Mouse (Mus musculus) frontal cortex, postnatal 25 days (tissue): Measurements from ENCODE around the gene Spata32.
A peak's percentile ranks its signal among the peaks of the same experiment; 100 is the strongest.

Experiments
- DNase-seq, 2 experiments: peaks; one replicate each; pipeline ENCODE4 v3.0.0; 2022; ENCODE audit warnings: low spot score in 2 of 2

Spata32 gene

DNA sequence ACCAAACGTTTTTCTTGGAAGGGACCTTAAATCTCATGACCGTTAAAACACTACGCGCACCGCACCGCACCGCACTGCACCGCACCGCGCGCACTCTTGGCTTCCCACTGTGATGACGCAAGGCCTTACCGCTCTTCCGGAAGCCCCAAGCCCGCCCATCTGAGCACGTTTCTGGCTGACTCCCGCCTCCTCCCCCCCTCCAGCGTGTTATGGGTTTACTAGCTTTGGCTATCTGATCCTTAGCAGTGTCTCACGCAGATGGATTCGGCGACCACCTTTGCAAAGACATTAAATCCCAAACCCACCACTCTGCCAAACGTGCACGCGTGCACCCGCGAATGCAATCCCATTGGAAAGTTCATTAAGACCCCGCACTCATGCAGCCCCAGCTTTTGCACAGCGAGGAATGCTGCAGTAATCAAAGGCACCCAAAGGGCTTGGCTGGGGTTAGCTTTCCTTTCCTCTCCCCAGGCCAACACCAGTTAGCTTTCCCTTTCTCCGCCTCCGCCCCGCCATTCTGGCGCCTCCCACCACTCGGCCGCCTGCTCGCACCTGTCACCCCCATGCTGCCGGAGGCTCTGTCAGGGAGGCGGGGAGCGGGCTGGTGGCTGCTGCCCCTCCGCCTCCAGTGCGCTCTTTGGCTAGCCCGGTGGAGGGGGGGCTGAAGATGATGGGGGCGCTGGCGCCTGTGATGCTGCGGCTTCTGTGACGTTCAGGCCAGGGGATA, at the start of gene Spata32:
Gene Spata32 (minus strand): TSS at position 643 of the 727 bp plus-strand sequence.
- peak in 1 of 2 experiments; percentile 35 for DNase-seq

DNA sequence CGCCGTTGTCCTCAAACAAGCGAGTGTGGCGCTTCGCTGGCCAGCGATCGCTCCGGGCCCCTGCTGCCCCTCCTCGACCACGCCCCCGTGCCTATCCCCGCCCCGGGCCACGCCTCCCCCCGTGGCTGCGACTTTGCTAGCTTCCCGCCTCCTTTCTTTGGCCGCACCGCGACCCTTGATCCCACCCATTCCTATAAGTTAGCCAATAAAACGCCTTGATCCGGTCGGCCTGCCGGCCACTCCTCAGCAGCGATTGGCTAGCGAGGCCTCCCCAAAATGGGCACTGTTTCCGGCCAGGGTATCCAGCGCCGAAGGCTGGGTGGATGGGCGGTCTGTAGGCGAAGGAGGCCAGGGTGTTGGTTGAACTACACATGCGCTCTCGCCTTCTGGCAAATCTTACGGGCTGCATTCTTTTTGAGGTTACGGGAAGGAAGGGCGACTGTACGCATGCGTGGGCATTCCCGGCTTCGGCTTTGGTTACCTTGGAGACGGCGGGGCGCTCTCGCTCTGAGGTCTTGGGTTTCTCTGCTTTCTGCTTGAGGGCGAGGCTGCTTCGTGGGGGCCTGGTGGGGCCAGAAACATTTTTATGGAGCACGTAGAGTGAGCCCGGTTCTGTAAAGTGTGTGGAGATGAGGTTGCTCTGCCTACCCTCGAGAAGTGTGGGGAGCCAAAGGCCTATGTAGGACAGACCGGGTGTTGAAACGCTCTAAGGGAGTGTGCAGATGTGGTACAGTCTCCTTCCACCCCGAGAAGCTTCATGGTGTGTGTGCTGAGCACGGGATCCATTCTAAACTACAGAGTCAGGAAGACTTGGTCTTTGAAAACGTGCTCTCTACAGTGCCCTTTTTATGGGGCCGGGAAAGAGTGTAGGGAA, 49.4 kb upstream of the Spata32 start, which contains the start of gene Map3k14:
Gene Map3k14 (minus strand): TSS at position 127 of the 874 bp plus-strand sequence.
- peak; percentile 95 to 98 for DNase-seq

DNA sequence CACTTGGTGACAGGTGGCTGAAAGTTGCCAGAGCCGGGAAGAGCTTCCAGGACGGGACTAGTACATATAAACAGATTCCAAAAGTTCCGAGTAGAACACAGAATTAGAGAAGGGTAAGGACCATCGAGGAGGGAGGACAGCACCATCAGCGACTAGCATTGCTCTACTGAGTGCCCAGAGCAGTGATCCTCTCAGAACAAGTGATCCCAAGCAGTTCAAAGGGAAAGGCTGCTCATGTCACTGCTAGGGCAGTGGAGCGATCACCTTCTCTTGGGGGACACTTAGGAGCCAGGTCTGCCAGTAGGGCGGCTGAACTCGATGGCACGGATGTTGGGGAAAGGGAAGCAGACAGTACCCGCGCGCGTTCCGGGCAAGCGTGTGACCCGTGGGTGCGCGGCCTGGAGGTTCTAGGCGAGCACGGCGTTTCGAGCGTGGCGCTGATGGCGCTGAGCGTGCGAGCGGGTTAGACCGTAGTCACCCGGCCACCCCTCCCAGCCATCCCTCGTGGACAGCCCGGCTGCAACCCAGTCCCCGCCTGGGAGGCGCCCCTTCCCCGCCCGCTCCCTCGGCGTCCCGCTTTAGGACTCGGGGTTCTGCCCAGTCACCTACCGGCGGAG, 48.6 kb upstream of the Spata32 start:
- peak in 1 of 2 experiments; percentile 35 for DNase-seq

DNA sequence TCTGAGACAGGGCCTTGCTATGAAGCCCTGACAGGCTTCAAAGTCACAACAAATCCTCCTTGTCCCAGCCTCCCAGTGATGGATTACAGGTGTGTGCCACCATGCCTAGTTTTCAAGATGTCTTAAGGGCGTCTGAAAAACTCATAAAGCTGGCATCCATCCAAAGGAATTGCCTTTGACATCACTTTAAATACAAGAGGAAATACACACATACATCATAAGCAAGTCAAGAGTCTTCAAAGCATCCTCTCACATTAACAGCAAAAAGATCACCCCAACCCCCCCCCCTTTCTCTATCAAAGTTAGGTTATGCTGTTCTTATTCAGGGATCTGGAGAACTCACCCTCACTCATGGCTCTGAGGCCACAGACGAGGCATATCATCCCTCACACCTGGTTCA, 47.6 kb upstream of the Spata32 start:
- no peak for DNase-seq

DNA sequence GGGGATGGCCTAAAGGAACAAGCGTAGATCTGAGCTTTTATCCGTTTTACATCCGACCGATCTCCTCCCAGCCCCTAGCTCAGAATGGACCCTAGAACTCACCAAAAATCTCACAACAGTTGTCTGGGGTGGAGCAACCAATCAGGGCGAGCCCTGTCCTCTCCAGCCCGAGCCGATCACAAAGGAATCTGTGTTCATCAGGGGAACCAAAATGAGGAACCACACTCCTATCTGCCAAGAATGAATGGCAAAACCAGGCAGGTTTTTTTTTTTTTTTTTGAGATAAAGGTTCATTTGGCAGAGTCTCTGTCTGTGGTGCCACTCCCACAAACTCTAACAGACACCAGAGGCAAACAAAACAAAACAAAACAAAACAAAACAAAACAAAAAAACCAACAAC, 47.0 kb upstream of the Spata32 start:
- no peak for DNase-seq

DNA sequence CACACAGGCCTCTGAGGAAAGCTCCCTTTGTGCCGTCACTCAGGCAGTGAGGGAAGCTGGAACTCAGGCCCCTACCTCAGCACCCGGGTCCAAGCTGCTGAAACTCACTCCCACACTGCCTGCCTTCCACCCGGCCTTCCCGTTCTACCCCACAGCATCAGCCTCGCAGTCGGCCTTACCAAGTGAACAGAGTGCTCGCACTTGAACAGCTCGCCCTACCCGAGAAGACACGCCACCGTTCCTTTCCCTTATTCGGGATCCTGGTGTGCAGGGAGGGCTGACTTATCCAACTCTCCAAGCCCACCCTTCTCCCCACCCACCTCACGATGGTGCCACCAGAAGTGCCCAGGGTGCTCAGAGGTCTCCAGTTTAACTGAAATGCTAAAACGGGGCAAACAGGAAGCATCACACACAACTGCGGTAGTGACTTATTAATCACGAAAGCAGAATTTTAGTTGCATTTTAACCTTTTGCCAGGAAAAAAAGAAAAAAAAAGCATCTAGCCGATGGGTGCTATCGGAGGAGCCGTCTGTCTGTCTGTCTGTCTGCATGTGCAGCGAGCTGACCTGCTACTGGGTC, 46.3 kb upstream of the Spata32 start:
- DNase-seq: no peak

DNA sequence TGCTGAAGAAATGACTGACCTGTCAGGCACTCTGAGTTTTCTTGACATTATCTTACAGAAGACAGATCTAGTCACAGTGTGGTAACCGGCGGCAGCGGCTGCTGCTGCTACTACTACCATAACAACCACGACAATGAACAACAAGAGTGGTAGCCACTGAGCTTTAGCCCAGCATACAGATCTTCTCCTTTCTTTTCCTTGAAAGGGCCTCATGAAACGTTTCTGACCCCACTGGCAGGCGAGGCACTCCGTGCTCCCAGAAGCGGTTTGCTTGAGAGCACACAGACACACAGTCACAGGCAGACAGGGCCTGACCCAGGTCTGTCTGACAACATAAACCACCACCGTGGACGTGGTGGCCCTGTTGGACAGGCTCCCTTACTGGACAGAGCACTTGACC, 45.3 kb upstream of the Spata32 start:
- no peak for DNase-seq

DNA sequence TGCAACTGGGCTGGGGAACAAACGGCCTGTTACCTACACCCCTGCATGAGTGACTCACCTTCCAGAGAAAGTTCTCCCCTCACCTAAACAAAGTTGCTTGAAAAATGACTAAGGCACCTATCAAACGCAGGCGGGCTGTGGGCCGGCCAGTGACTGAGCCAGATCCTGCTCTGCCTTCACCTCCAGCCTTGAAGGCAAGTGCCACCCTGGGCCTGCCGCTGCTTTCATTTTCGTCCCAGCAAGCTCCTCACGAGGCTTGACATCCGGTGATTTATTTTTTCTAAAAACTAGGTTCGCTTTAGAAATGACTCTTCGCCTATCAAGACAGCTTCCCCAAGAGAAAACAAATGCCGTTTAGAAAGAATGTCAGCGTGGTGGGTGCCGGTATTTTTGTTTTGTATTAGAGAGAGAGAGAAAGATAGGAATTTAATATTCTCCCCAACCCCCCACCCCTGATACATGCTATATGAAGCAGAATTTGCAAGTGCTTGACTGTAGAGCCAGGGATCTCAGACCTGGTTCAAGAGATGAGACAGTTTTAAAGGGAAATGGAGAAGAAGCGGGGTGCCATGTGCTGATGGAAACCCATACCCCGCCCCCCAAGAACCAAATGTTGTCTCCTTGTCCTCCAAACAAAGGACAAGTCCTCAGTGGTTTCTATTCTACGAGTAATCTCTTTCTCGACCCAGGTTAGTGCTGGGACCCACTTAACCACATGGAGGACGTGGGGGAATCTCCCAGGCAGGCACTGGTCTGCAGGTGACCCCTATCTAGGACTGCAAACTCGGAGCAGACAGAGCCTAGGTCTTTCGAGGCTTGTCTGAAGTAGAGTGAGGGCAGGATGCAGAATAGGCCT, 44.4 kb upstream of the Spata32 start:
- no peak for DNase-seq

DNA sequence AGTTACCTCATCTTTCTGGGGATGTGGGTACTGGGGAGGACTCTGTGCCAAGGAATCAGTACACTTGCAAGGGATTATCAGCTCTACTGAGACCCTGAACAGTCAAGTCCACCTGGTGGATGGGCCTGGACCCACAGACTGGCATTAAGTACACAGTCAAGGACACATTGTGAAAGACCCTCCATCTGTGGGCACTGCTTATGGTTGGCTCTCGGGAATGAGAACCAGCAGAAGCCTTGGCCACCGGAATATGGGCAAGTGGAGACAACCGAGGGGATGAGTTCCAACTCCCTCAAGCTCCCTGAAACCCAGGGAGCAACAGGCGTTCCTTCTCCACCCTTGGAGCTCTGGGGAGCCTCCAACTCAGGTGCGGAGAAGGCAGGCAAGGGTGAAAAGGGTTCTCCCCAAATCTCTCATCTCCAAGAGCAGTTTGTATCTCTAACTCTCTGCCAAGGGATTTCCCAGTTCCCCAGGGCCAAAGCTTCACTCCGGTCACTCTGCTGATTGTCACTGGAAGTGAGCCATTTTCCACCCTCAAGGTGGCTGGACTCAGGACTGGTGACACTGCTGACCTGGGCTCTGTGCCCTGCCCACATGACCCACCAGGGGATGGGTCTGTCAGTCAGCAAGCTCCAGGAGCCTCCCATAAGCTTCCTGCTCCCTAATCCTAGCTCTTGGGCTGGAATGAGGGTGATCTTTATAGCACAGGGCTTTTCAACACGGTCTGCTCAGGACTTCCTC, 43.6 kb upstream of the Spata32 start:
- no peak for DNase-seq

DNA sequence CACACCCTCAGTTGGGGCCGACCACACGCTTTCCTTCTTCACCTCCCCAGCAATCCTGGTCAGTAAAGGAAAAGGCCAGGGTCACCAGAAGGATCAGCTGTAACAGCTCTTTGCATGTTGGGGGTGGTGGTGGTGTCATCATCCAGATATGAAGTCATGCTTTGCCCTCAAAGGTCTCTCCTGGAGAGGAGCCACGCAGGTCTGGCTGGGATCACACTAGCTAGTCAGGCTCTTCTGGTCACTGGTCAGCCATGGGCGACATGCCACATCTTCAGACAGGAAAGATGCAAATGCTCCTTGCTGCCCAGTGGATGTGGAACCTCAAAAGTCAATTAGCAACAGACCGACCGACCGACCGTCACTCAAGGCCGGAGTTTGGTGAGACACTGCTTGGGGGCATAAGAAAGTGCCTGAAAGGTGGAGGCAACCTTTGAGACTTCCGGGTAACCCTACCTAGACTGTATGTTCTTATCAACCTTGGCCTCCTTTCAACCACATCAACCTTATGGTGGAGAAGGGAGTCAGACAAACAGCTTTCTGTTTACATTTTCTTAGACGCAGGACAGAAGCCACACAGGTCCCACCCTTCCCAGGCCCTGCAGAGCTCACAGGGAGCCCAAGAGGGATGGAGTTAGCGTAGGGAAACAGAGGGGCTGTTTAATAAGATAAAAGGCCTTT, 42.4 kb upstream of the Spata32 start:
- no peak for DNase-seq

DNA sequence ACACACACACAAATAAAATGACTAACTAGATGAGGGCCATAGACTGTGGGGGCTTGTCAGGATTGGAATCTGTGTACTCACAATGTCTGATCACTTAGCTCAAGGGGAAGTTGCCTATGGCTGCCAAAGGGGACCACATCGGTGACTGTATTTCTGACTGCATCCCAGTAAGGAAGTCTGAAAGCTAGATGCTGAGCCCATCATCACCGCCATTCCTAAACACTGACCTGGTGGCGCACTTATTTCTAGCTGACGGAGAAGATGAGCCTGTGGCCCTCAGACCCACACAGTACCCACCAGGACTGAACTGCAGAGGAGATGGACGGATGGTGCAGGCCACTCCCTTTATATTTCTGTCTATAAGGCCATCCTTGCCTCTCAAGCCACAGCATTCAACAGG, 41.8 kb upstream of the Spata32 start:
- DNase-seq: no peak

DNA sequence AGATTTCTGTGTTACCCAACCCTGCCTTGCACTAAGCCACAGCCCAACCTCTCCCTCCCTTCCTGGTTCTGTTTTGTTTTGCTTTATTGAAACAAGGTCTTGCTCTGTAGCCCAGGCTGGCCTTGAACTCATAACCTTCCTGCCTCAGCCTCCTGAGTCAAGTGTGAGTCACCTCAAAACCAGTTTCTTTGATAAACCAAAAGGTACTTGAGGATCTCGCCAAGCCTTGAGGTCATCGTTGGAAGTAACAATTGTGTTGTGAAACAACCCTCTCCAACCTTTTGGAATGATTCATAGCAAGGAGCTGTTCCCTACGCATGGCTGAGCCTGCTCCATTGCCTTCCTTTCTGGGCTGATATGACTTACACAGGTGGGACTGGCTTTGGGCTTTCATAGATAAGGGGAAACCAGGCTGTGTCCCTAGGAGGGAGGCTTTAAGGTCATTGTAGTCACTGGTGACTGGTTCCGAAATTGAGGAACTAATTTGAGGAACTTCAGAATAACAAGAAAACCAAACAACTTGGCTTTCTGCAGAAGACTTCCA, 39.8 kb upstream of the Spata32 start:
- no peak for DNase-seq

DNA sequence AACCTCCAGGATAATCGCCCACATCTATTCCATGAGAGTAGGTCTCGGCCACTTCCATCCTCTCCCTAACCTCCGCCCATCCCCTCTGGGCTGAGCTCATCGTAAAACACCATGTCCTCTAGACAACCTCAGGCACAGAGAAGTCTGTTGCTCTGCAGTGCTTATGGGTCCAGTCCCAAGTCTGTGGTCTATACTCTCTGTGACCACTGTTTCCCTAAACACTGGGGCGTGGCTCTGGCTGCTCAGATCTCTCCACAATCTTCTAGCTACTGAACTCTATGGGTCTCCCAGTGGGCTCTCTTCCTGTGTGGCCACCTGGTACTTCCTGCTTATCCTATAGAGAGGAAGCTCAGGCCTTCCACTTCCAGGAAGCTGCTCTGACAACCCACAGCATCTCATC, 35.4 kb upstream of the Spata32 start:
- DNase-seq: no peak

DNA sequence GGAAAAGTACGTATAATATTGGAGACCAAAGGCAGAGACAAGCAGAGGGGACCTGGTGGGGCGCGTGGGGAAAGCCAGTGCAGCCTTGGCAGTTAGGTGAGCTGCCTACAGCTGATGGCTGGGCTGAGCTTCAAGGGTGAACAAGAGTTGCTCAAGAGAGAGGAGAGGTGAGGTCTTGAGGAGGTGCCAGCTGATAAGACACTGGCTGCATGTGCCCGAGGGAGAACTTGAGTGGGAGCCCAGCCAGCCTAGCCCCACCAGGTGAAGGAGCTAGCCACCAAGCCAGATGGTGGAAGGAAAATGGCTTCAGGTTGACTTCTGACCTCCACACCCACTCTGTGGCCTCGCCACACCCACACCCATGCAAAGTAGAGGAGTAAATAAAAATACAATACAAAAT, 34.1 kb upstream of the Spata32 start:
- DNase-seq: no peak

DNA sequence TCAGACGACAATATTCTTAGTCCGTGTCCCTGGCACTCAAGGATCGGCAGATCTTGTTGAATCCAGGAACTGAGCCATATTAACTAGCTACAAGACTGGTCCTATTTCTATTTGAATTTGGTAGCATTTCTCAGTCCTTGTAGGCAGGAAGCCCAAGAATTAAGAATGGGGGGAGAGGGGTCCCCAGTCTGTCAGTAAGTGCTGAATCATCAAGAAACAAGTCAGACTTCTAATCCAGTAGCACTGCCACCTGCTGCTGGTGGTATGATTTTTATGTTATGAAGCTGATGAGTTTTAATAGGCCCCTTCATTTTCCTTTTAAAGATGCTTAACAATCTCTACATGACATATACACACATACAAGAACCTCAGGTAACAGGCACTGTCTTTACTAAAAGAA, 32.1 kb upstream of the Spata32 start:
- no peak for DNase-seq

DNA sequence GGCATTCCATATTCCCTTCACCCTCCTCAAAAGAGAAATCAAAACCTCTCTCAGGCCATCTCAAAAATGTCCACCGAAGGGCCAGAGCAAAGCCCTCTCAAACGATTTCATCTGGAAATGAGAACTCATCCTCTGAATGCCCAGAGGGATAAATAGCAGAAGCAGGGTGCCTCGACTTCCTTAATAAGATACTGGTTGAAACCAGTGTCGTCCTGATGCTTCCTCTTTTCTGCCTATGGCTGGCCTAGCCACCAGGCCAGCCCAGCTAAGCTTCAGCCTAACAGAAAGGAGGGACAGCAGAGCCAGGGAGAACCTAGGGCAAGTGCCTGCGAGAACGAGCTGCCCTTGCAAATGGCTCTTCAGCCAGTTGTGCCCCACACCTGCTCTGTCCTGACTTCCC, 31.3 kb upstream of the Spata32 start:
- DNase-seq: no peak

DNA sequence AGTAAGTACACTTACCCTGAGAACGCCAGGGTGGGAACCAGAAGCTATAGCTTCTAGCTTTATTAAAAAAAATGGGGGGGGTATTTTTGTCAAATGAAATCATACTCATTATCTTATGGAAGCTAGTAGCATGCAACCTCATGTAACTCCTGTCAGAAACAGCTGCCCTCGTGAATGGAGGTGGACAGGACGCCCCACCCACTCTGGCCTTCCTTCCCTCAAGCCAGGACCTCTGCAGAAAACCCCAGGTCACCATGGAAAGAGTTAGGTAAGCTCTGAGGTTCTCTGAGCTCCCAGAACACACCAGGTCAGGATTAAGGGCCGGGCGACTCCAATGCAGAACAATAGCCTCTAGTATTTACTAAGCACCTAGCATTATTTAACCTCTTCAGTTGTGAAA, 30.6 kb upstream of the Spata32 start:
- no peak for DNase-seq

DNA sequence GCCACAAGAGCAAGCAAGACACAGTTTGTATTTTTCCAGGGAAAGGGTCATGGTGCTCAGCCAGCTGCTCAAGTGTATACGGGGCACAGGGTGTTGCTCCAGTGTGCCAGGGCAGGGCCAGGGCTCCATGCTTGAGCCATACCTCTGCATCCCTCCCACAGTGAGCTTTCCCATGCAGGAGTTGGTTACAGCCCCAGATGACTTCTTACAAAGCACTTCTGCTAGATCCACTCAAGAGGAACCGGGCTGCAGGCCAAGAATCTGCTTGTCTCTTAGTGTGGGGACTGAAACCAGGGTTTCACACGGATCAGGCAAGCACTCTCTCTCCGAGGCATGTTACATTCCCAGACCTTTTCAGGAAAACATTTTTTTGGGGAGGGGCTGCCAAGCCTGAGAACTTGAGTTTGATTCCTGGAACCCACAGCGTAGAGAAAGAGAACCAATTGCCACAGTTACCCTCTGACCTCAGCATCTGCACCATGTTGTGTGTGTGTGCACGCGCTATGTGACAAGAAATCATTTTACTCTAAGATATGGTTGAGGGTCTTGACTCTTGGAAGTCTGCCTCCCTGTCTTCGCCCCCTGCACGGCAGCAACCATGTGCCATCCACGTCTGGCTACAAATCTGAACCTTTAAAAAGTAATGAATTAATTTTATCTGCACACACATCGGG, 29.4 kb upstream of the Spata32 start:
- peak; percentile 45 to 66 for DNase-seq

DNA sequence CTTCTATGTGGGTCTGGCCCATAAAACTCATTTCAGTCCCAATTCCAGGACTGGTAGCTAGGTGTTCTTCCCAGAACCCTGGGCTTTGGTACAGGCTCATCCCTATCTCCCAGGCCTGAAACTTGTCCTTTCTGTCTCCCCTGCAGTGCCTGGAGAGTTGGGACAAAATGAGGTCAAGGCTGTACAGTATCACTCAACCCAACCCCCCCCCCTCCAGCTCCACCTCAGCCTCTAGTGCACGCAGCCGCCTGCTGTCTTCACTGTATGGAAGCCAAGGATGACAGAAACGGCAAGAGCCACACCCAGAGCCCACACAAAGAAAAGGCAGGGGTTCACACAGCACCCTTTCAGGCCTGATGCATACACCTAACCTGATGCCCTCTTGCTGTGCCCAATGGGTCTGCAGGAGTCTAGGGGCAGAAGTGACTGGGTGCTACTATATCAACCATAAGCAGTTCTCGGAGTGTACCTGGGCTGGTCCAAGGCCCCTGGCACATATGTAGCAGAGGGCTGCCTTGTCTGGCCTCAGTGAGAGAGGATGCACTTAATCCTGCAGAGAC, 28.6 kb upstream of the Spata32 start:
- no peak for DNase-seq
